In the genomic region with DNA sequence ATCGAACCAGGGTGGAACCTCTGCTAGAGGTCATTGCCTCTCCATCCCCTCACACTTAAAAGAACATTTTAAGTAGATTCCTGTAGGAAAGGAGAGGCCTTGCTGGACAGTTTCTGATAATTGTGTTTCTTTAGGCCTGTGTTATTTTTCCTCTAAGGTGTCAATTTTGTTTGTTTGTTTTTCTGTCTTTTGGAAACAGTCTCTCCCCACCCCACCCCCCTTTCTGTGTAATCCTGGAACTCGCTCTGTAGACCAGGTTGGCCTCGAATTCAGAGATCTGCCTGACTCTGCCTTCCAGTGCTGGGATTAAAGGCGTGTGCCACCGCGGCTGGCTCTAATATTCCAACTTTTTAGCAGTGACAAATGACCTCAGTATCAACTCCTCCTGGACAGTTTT, we compare ENCODE assay signal across 9 mouse cellular contexts. TPM values are rescaled to one million over a fixed set of nuclear protein-coding genes. Genes with fewer than 3 reads are reported as not detected.
A peak's percentile ranks its signal among the peaks of the same experiment; 100 is the strongest.
DNase-seq lines count a peak whose midpoint lies in the region; ATAC-seq and TF ChIP-seq lines count a peak whose summit lies in the region.
"Had no signal": no experiment of that assay in that cellular context is flagged by ENCODE, and none has a peak within 500 bp of the region (broad histone marks: within the 10 kb centered on the region; RNA-seq: fewer than 3 reads in every experiment).

No protein-coding gene starts in this region.

- no peak for TF ChIP-seq RAD21 in MEL (IDR thresholded peaks at IDR 0.05; ENCODE audit: low read depth, low read length)

- no peak for DNase-seq in heart, postnatal 14 days
- no peak for DNase-seq in MEL (ENCODE audit: low read depth, low spot score)
- DNase-seq in hindbrain, embryonic 10.5 days (ENCODE audit: low spot score), result no peak
- DNase-seq in midbrain, embryonic 11.5 days (ENCODE audit: low spot score, missing footprints), result no peak
- no peak for DNase-seq in urinary bladder, postnatal 25 days (ENCODE audit: low spot score)
- DNase-seq in ovary, postnatal 14 days (ENCODE audit: low spot score), result no peak
- DNase-seq in adrenal gland, postnatal 25 days, result no peak

- TF ChIP-seq CTCF in MEL (IDR thresholded peaks at IDR 0.05 in 2 of 3, conservative IDR thresholded peaks at IDR 0.05 in 1 of 3; ENCODE audit: control insufficient read depth in 1 of 3, insufficient read depth in 1 of 3, low read depth in 2 of 3, low read length in 3 of 3, poor library complexity in 1 of 3, severe bottlenecking in 1 of 3), result no peak

- TF ChIP-seq EP300 in MEL (IDR thresholded peaks at IDR 0.05; ENCODE audit: low read depth in 1 of 2, low read length in 2 of 2), result no peak

- H3K27me3 ChIP-seq in heart, embryonic 16.5 days (ENCODE audit: control insufficient read depth, insufficient read depth, low read length), result no peaks in the 10 kb centered on the region
- no peaks in the 10 kb centered on the region for H3K27me3 ChIP-seq in MEL (ENCODE audit: control insufficient read depth in 1 of 2, insufficient read depth in 2 of 2, low read length in 2 of 2)
- no peaks in the 10 kb centered on the region for H3K27me3 ChIP-seq in hindbrain, embryonic 10.5 days (ENCODE audit: insufficient read depth, poor library complexity, severe bottlenecking)
- no peaks in the 10 kb centered on the region for H3K27me3 ChIP-seq in midbrain, embryonic 11.5 days (ENCODE audit: control insufficient read depth, insufficient read depth, low read length)
- H3K27me3 ChIP-seq: Patski had no signal

- intact Hi-C loops in heart, postnatal 14 days (cut with DNase I), result no loop called here

- peak overlapping the region; percentile 93 for H3K4me3 ChIP-seq in heart, embryonic 16.5 days (ENCODE audit: low read length)
- peak overlapping the region; percentile 54 to 70 for H3K4me3 ChIP-seq in MEL (ENCODE audit: control insufficient read depth in 1 of 2, insufficient read depth in 1 of 2, low read depth in 2 of 2, low read length in 2 of 2)
- H3K4me3 ChIP-seq in hindbrain, embryonic 10.5 days, result peak overlapping the region; percentile 97
- peak overlapping the region; percentile 97 for H3K4me3 ChIP-seq in midbrain, embryonic 11.5 days (ENCODE audit: low read depth, low read length)

- H3K27ac ChIP-seq in heart, embryonic 16.5 days (ENCODE audit: low read length), result peak overlapping the region; percentile 71
- H3K27ac ChIP-seq in MEL (ENCODE audit: control insufficient read depth, low read depth, low read length), result peak overlapping the region; percentile 90
- H3K27ac ChIP-seq in hindbrain, embryonic 10.5 days, result peak overlapping the region; percentile 99
- peak overlapping the region; percentile 84 for H3K27ac ChIP-seq in midbrain, embryonic 11.5 days (ENCODE audit: low read depth, low read length)

- H3K4me1 ChIP-seq in heart, embryonic 16.5 days (ENCODE audit: control insufficient read depth, insufficient read depth, low read length), result peaks cover 13% of the 10 kb centered on the region
- H3K4me1 ChIP-seq in MEL (ENCODE audit: control insufficient read depth in 1 of 2, insufficient read depth in 2 of 2, low read length in 2 of 2), result peaks cover 17 to 30% of the 10 kb centered on the region in 2 experiments
- H3K4me1 ChIP-seq in hindbrain, embryonic 10.5 days (replicated peaks), result peaks cover 22% of the 10 kb centered on the region
- peaks cover 7% of the 10 kb centered on the region; the same call in 1 of the 2 replicates for H3K4me1 ChIP-seq in midbrain, embryonic 11.5 days (ENCODE audit: control insufficient read depth, insufficient read depth, low read length)

- no peaks in the 10 kb centered on the region for H3K36me3 ChIP-seq in heart, embryonic 16.5 days (ENCODE audit: control insufficient read depth, insufficient read depth)
- peaks cover 0 to 38% of the 10 kb centered on the region in 2 experiments; a peak in 2 of 4 replicates for H3K36me3 ChIP-seq in MEL (ENCODE audit: control insufficient read depth in 1 of 2, insufficient read depth in 2 of 2, low read length in 2 of 2)
- peaks cover 12% of the 10 kb centered on the region for H3K36me3 ChIP-seq in hindbrain, embryonic 10.5 days
- H3K36me3 ChIP-seq in midbrain, embryonic 11.5 days (ENCODE audit: control insufficient read depth, insufficient read depth, low read length), result 0 out of 2 replicates have a peak, but pooled peaks cover under 1% of the 10 kb centered on the region

- H3K9me3 ChIP-seq in heart, embryonic 16.5 days (replicated peaks; ENCODE audit: control insufficient read depth, low read length), result no peaks in the 10 kb centered on the region
- no peaks in the 10 kb centered on the region for H3K9me3 ChIP-seq in MEL (replicated peaks; ENCODE audit: insufficient read depth, low read length)
- no peaks in the 10 kb centered on the region for H3K9me3 ChIP-seq in hindbrain, embryonic 10.5 days
- no peaks in the 10 kb centered on the region for H3K9me3 ChIP-seq in midbrain, embryonic 11.5 days (ENCODE audit: control insufficient read depth, low read length)

- WGBS in heart, embryonic 16.5 days, result 38% methylated on average over 6 of the region's 6 CpGs
- 77% methylated on average over 6 of the region's 6 CpGs for WGBS in hindbrain, embryonic 10.5 days
- WGBS in midbrain, embryonic 11.5 days, result 74% methylated on average over 6 of the region's 6 CpGs

- H3K9ac ChIP-seq in heart, embryonic 16.5 days (ENCODE audit: low read length), result peak overlapping the region; percentile 40
- H3K9ac ChIP-seq in MEL (ENCODE audit: control insufficient read depth, low read depth, low read length, poor library complexity, severe bottlenecking), result peak overlapping the region; percentile 83
- peak overlapping the region; percentile 67 for H3K9ac ChIP-seq in midbrain, embryonic 11.5 days (ENCODE audit: low read length)

- ATAC-seq in heart, embryonic 16.5 days (replicated peaks; ENCODE audit: extremely low read depth, insufficient read depth, low FRiP score), result no peak
- ATAC-seq in midbrain, embryonic 11.5 days (ENCODE audit: low FRiP score), result no peak

- peak overlapping the region; percentile 59 for H3K4me2 ChIP-seq in heart, embryonic 16.5 days (ENCODE audit: low read depth, low read length)
- peak overlapping the region; percentile 43 for H3K4me2 ChIP-seq in midbrain, embryonic 11.5 days

- peaks cover 39% of the 10 kb centered on the region for H3K79me2 ChIP-seq in MEL (ENCODE audit: control insufficient read depth, insufficient read depth, low read length, poor library complexity)

- no peak for TF ChIP-seq POLR2A in MEL (IDR thresholded peaks at IDR 0.05; ENCODE audit: control insufficient read depth in 1 of 2, insufficient read depth in 1 of 2, low read depth in 1 of 2, low read length in 2 of 2, poor library complexity in 1 of 2)

RNA-seq across cellular contexts. Expression of a gene that starts 0.8 kb away (rescaled TPM):
- polyA plus RNA-seq in heart, embryonic 16.5 days (2015; fragmentation: Nextera tagmentation; extraction: Ambion mirVana), result 188 and 233 TPM in 2 replicates
- 10 to 100 TPM; 72.7 to 86.1 TPM for total RNA-seq in heart, postnatal 14 days (2021)
- 159 and 197 TPM in 2 replicates for total RNA-seq in MEL (2012; rRNA removed)
- 100 to 1,000 TPM; 412 to 748 TPM for polyA plus RNA-seq in MEL (2012; ENCODE audit: insufficient read depth in 1 of 2, insufficient read length in 2 of 2, low read depth in 1 of 2, low replicate concordance in 2 of 2, missing spikeins in 1 of 2)
- polyA plus RNA-seq in hindbrain, embryonic 10.5 days (2016; fragmentation: Nextera tagmentation; extraction: Ambion mirVana), result 266 and 352 TPM in 2 replicates
- polyA plus RNA-seq in midbrain, embryonic 11.5 days (2014; fragmentation: Nextera tagmentation; extraction: Ambion mirVana), result 149 and 151 TPM in 2 replicates
- total RNA-seq in adrenal gland, postnatal 25 days (2021), result 77.8 and 94.0 TPM in 2 replicates

RNA-seq across cellular contexts. Expression of a gene that starts 23.8 kb away (rescaled TPM):
- 73.4 and 78.2 TPM in 2 replicates for polyA plus RNA-seq in heart, embryonic 16.5 days (2015; fragmentation: Nextera tagmentation; extraction: Ambion mirVana)
- total RNA-seq in heart, postnatal 14 days (2021), result 100 to 1,000 TPM; 153 to 157 TPM
- total RNA-seq in MEL (2012; rRNA removed), result 0.15 TPM in 1 of 2 replicates, not detected in the other
- under 1 TPM in 1 of 2 experiments, not detected in 1; 0.38 TPM for polyA plus RNA-seq in MEL (2012; ENCODE audit: insufficient read depth in 1 of 2, insufficient read length in 2 of 2, low read depth in 1 of 2, low replicate concordance in 2 of 2, missing spikeins in 1 of 2)
- 50.1 and 69.4 TPM in 2 replicates for polyA plus RNA-seq in hindbrain, embryonic 10.5 days (2016; fragmentation: Nextera tagmentation; extraction: Ambion mirVana)
- polyA plus RNA-seq in midbrain, embryonic 11.5 days (2014; fragmentation: Nextera tagmentation; extraction: Ambion mirVana), result 32.1 and 33.4 TPM in 2 replicates
- 2.7 and 5.7 TPM in 2 replicates for total RNA-seq in adrenal gland, postnatal 25 days (2021)

RNA-seq across cellular contexts. Expression of a gene that starts 34.5 kb away (rescaled TPM):
- polyA plus RNA-seq in heart, embryonic 16.5 days (2015; fragmentation: Nextera tagmentation; extraction: Ambion mirVana), result 31.1 and 31.8 TPM in 2 replicates
- 100 to 1,000 TPM; 113 to 114 TPM for total RNA-seq in heart, postnatal 14 days (2021)
- 110 and 127 TPM in 2 replicates for total RNA-seq in MEL (2012; rRNA removed)
- polyA plus RNA-seq in MEL (2012; ENCODE audit: insufficient read depth in 1 of 2, insufficient read length in 2 of 2, low read depth in 1 of 2, low replicate concordance in 2 of 2, missing spikeins in 1 of 2), result 100 to 1,000 TPM in 1 of 2 experiments, not detected in 1; 170 TPM
- polyA plus RNA-seq in hindbrain, embryonic 10.5 days (2016; fragmentation: Nextera tagmentation; extraction: Ambion mirVana), result 33.9 and 35.8 TPM in 2 replicates
- 32.5 and 34.3 TPM in 2 replicates for polyA plus RNA-seq in midbrain, embryonic 11.5 days (2014; fragmentation: Nextera tagmentation; extraction: Ambion mirVana)
- total RNA-seq in adrenal gland, postnatal 25 days (2021), result 93.3 and 145 TPM in 2 replicates

RNA-seq across cellular contexts. Expression of a gene that starts 36.5 kb away (rescaled TPM):
- polyA plus RNA-seq in heart, embryonic 16.5 days (2015; fragmentation: Nextera tagmentation; extraction: Ambion mirVana), result 41.5 and 48.6 TPM in 2 replicates
- 10 to 100 TPM; 24.0 to 24.6 TPM for total RNA-seq in heart, postnatal 14 days (2021)
- 7.4 and 12.2 TPM in 2 replicates for total RNA-seq in MEL (2012; rRNA removed)
- 10 to 100 TPM in 1 of 2 experiments, not detected in 1; 13.6 TPM for polyA plus RNA-seq in MEL (2012; ENCODE audit: insufficient read depth in 1 of 2, insufficient read length in 2 of 2, low read depth in 1 of 2, low replicate concordance in 2 of 2, missing spikeins in 1 of 2)
- 12.3 and 12.7 TPM in 2 replicates for polyA plus RNA-seq in hindbrain, embryonic 10.5 days (2016; fragmentation: Nextera tagmentation; extraction: Ambion mirVana)
- 8.5 and 8.9 TPM in 2 replicates for polyA plus RNA-seq in midbrain, embryonic 11.5 days (2014; fragmentation: Nextera tagmentation; extraction: Ambion mirVana)
- total RNA-seq in adrenal gland, postnatal 25 days (2021), result 9.3 and 10.3 TPM in 2 replicates

RNA-seq across cellular contexts. Expression of a gene that starts 46.2 kb away (rescaled TPM):
- polyA plus RNA-seq in heart, embryonic 16.5 days (2015; fragmentation: Nextera tagmentation; extraction: Ambion mirVana), result 3.8 and 4.8 TPM in 2 replicates
- total RNA-seq in heart, postnatal 14 days (2021), result 1 to 10 TPM; 2.8 to 3.0 TPM
- 4.9 and 18.5 TPM in 2 replicates for total RNA-seq in MEL (2012; rRNA removed)
- polyA plus RNA-seq in MEL (2012; ENCODE audit: insufficient read depth in 1 of 2, insufficient read length in 2 of 2, low read depth in 1 of 2, low replicate concordance in 2 of 2, missing spikeins in 1 of 2), result 10 to 100 TPM in 1 of 2 experiments, not detected in 1; 23.8 TPM
- 9.5 and 13.6 TPM in 2 replicates for polyA plus RNA-seq in hindbrain, embryonic 10.5 days (2016; fragmentation: Nextera tagmentation; extraction: Ambion mirVana)
- 4.5 and 4.6 TPM in 2 replicates for polyA plus RNA-seq in midbrain, embryonic 11.5 days (2014; fragmentation: Nextera tagmentation; extraction: Ambion mirVana)
- 7.9 and 8.3 TPM in 2 replicates for total RNA-seq in adrenal gland, postnatal 25 days (2021)

Comparison
In these comparisons a context has a peak if more than half of its experiments do, and no peak if none do; other contexts are left out.
1. RNA of a gene that starts 23.8 kb away (polyA plus RNA-seq): 73.4 to 78.2 TPM in heart, embryonic 16.5 days, 50.1 to 69.4 TPM in hindbrain, embryonic 10.5 days and 32.1 to 33.4 TPM in midbrain, embryonic 11.5 days; 0.38 TPM in MEL; every median in the first group is over 10 times any median in the second.
2. Peak in every context shown above with its lines, with median percentiles within 50 percentile points of each other: H3K27ac ChIP-seq, H3K4me3 ChIP-seq and H3K9ac ChIP-seq.